Mouse (Mus musculus): ENCODE measurements around the gene Orm2. TPM values are rescaled to one million over a fixed set of nuclear protein-coding genes. Genes with fewer than 3 reads are reported as not detected.

The Orm2 gene
- polyA plus RNA-seq, 1 experiment from 2014 or later: not detected

DNA sequence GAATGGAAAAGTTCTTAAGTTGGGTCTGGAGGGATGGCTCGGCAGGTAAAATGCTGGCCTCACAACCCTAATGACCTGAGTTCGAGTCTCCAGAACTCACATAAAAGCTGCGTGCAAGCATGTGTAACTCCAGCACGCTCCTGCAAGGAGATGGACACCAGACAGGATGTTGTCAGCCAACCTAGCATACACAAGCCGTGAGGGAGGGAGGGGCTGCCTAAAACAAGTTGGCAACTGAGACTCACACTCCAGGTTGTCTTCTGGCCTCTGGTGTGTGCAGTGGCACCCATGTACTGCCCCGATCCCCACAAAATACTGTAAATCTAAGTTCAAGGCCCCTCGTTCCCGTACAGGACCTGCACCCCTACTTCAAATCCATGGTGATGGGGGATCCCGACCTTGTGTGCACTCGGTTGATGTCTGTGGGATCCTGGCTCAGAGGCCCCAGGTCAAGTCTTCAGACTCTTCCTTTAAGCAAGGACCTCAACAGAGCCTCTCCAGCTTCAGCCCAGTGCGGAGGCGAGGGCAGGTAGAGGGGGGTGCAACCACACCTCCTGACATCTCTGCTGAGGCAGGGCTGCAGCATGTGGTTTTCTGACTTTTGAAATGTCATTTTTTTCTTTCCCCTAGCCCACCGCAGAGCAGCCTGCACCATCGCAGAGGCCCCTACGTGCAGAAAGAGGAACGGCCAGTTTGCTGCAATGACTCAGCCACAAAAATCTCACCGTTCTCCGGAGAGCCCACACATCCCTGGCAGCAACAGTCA lies 38.5 kb downstream of the Orm2 start:
- H3K36me3 ChIP-seq: peaks cover 13% of the 10 kb centered on the region; the same call in 1 of the 2 replicates
- H3K4me2 ChIP-seq: no peak overlapping the region
- no peak overlapping the region for H3K9ac ChIP-seq
- H3K27me3 ChIP-seq: no peaks in the 10 kb centered on the region
- peaks cover 57% of the 10 kb centered on the region for H3K4me1 ChIP-seq (replicated peaks)
- WGBS: 91% methylated on average over 18 of the region's 18 CpGs
- no peak overlapping the region for H3K27ac ChIP-seq (replicated peaks)
- no peak for ATAC-seq (ENCODE audit: low read depth)
- H3K9me3 ChIP-seq: no peaks in the 10 kb centered on the region
- no peak overlapping the region for H3K4me3 ChIP-seq

DNA sequence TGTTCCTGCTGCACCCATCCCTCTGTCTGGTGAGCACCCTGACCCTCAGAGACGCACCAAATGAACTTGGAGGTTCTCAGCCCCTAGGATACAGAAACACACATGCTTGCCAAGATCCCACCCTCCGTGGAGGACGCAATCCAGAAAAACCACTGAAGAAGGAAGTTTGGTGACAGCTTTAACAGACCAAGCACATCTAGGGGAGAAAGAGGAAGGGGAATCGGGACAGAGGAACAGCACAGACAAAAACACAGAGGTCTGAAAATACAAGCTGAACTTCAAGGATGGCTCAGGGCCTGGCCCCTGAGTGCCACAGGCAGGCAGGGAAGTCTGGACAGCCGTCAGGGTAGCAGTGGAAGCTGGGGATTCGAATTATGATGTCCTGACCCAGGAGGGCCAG lies 39.4 kb downstream of the Orm2 start:
- Histone ChIP-seq H3K4me1 (replicated peaks) (peaks cover 61% of the 10 kb centered on the region), H3K27me3 (no peaks in the 10 kb centered on the region), H3K9me3 (no peaks in the 10 kb centered on the region), H3K27ac (replicated peaks) (0 out of 2 replicates have a peak overlapping the region, but pooled peaks have one; percentile 5), H3K4me3 (no peak overlapping the region), H3K4me2 (no peak overlapping the region), H3K36me3 (peaks cover 8% of the 10 kb centered on the region; the same call in 1 of the 2 replicates), H3K9ac (no peak overlapping the region)
- no peak for ATAC-seq (ENCODE audit: low read depth)
- 83% methylated on average over 6 of the region's 6 CpGs for WGBS

DNA sequence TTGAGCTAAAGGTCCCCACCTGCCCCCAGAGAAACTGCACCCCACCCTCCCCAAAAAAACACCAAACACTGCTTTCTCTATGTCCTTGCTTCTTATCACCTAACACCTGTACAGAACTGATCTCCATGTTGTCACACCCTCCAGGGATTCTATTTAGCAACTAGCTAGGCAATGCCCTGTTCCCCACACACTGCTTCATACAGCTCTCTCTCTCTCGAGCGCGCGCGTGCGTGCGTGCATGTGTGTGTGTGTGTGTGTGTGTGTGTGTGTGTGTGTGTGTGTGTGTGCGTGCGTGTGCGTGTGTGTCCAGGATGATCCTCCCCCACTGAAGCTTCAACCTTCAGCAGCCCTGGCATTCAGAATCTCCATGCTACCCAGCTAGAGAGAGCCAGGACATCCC lies 39.8 kb downstream of the Orm2 start:
- 89% methylated on average over 8 of the region's 10 CpGs for WGBS
- H3K4me1 ChIP-seq (replicated peaks): peaks cover 61% of the 10 kb centered on the region

GRCm38 (mm10) chr4:63402558-63402957 lies 40.3 kb downstream of the Orm2 start:
- no peak for ATAC-seq (ENCODE audit: low read depth)
- whole genome bisulfite sequencing: 59% methylated on average over 6 of the region's 6 CpGs
- Histone ChIP-seq H3K9me3 (no peaks in the 10 kb centered on the region), H3K4me2 (peak overlapping the region; percentile 44), H3K4me3 (peak overlapping the region; percentile 23), H3K27me3 (no peaks in the 10 kb centered on the region), H3K9ac (peak overlapping the region; percentile 52; the same call in 1 of the 2 replicates), H3K27ac (replicated peaks) (peak overlapping the region; percentile 84), H3K4me1 (replicated peaks) (peaks cover 61% of the 10 kb centered on the region), H3K36me3 (peaks cover 3% of the 10 kb centered on the region; the same call in 1 of the 2 replicates)

More for the DNA sequence above, 39.8 kb downstream of the Orm2 start:
- Histone ChIP-seq H3K4me2 (peak overlapping the region; percentile 44; the same call in 1 of the 2 replicates), H3K27me3 (no peaks in the 10 kb centered on the region), H3K27ac (replicated peaks) (no peak overlapping the region), H3K36me3 (peaks cover 7% of the 10 kb centered on the region; the same call in 1 of the 2 replicates), H3K9me3 (no peaks in the 10 kb centered on the region), H3K9ac (no peak overlapping the region), H3K4me3 (no peak overlapping the region)
- ATAC-seq (ENCODE audit: low read depth): no peak

DNA sequence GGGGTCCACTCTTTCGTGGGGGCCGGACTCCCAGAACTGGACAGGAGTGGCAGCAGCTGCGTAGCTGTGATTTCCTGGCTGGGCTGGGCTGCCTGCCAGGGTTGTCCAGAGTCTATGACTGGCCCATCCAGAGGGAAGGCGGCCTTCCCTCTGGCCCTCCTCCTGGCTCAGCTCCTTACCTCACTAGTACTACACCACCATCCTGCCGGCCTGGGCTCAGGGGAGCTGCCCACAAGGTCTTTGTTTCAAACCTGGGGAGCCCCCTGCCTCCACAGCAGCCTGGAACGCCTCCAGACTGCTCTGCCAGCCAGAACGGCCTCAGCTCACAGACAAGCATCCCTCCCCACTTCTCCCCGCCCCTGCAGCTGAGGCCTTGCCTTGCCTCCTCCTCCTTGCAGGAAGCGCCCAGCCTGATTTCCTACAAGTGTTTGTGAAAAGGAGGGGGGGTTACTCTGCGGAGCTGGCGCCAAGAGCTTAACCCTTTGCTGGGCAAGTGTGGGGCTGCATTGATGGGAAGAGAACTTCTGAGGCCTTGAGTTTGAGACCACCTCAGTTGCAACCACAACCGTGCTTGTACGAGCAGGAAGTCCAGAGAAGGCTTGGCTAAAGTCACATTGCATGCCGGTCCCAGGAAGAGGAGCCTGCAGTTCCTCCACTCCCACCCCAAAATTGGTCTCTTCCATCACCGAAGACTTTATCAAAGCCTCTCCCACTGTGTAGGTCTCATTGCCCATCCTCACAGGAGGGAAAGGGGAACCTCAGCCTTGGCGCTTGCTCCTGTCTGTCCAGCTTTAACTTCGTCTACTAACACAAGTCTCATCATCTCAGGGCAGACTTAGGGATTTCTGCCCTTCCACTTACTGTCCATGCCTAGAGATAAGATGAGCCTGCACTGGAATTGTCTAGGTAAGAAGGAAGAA lies 41.1 kb downstream of the Orm2 start, which contains the start of gene Akna:
Gene Akna (minus strand): TSS at position 315 of the 920 bp plus-strand sequence.
- peak within 1 kb of the TSS; percentile 44 for H3K4me2 ChIP-seq
- H3K36me3 ChIP-seq: no peaks in the 10 kb centered on the region
- peak within 1 kb of the TSS; percentile 23 for H3K4me3 ChIP-seq
- 17% methylated on average over 17 of the region's 17 CpGs for WGBS
- H3K27ac ChIP-seq (replicated peaks): peak within 1 kb of the TSS; percentile 84
- H3K4me1 ChIP-seq (replicated peaks): peaks cover 65% of the 10 kb centered on the region
- peak within 1 kb of the TSS; percentile 52 for H3K9ac ChIP-seq
- H3K9me3 ChIP-seq: no peaks in the 10 kb centered on the region
- peak; percentile 78 for ATAC-seq (ENCODE audit: low read depth)
- H3K27me3 ChIP-seq: no peaks in the 10 kb centered on the region

DNA sequence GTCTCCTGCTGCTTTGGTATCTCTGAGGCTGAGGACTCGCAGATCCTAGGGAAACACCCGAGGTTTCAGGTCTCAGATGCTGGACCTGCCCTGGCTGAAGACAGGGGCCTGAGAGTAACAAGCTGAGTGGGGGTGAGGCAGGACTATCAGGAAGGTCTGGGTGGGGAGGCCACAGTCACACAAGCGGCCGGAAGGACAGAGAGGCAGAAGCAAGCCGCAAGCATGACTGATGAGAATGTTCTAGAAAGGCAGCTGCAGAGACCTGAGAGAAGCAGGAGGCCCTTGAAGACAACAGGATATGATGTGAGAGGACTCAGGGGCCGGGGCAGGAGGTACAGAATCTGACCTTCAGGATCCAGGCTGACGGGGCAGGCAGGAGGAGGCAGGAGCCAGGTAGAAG lies 42.0 kb downstream of the Orm2 start:
- ATAC-seq (ENCODE audit: low read depth): no peak
- no peak overlapping the region for H3K4me3 ChIP-seq
- H3K4me2 ChIP-seq: no peak overlapping the region
- peak overlapping the region; percentile 84 for H3K27ac ChIP-seq (replicated peaks)
- no peaks in the 10 kb centered on the region for H3K36me3 ChIP-seq
- WGBS: 78% methylated on average over 7 of the region's 7 CpGs
- H3K27me3 ChIP-seq: no peaks in the 10 kb centered on the region
- H3K4me1 ChIP-seq (replicated peaks): peaks cover 65% of the 10 kb centered on the region
- H3K9me3 ChIP-seq: no peaks in the 10 kb centered on the region
- no peak overlapping the region for H3K9ac ChIP-seq

- ATAC-seq (ENCODE audit: low read depth): no peak
- Histone ChIP-seq H3K4me2 (no peak overlapping the region), H3K9ac (no peak overlapping the region), H3K4me1 (replicated peaks) (peaks cover 68% of the 10 kb centered on the region), H3K9me3 (no peaks in the 10 kb centered on the region), H3K36me3 (no peaks in the 10 kb centered on the region), H3K27me3 (no peaks in the 10 kb centered on the region), H3K27ac (replicated peaks) (0 out of 2 replicates have a peak overlapping the region, but pooled peaks have one; percentile 19), H3K4me3 (no peak overlapping the region)
- 21% methylated on average over 7 of the region's 7 CpGs for WGBS
These were observed 42.8 kb downstream of the Orm2 start for GRCm38 (mm10) chr4:63405051-63405450.

GRCm38 (mm10) chr4:63405683-63406082 lies 43.4 kb downstream of the Orm2 start:
- Histone ChIP-seq H3K4me3 (no peak overlapping the region), H3K27ac (replicated peaks) (no peak overlapping the region), H3K27me3 (no peaks in the 10 kb centered on the region), H3K36me3 (no peaks in the 10 kb centered on the region), H3K9me3 (no peaks in the 10 kb centered on the region), H3K4me2 (no peak overlapping the region), H3K9ac (no peak overlapping the region), H3K4me1 (replicated peaks) (peaks cover 70% of the 10 kb centered on the region)
- WGBS: 56% methylated on average over 4 of the region's 4 CpGs
- ATAC-seq (ENCODE audit: low read depth): no peak

- Histone ChIP-seq H3K27ac (replicated peaks) (peak overlapping the region; percentile 46; the same call in 1 of the 2 replicates), H3K4me2 (peak overlapping the region; percentile 96), H3K4me3 (no peak overlapping the region), H3K27me3 (no peaks in the 10 kb centered on the region), H3K36me3 (no peaks in the 10 kb centered on the region), H3K4me1 (replicated peaks) (peaks cover 54% of the 10 kb centered on the region), H3K9me3 (no peaks in the 10 kb centered on the region), H3K9ac (0 out of 2 replicates have a peak overlapping the region, but pooled peaks have one; percentile 47)
- ATAC-seq (ENCODE audit: low read depth): no peak; the same call in 1 of the 2 replicates
- WGBS: 61% methylated on average over 7 of the region's 7 CpGs
These were observed 46.0 kb downstream of the Orm2 start for GRCm38 (mm10) chr4:63408247-63408646.

DNA sequence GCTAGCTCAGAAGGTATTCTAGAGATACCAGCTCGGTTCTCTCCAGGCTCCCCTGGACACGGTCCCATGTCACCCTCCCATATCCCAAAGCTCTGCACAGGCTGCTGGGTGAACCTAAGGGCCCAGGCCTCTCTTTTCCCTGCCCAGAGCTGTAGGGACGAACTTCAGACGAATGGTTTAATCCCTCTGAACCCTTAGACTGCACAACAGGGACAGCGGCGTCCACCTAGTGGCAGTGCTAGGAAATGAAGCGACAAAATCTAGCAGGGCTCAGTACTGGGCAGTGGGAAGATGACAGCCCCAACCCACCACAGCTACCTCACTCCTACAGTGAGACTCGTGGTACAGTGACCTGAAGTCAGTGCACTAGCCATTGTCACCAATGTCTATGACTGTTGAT lies 46.4 kb downstream of the Orm2 start:
- peak; percentile 55 for ATAC-seq (ENCODE audit: low read depth)
- Histone ChIP-seq H3K27me3 (no peaks in the 10 kb centered on the region), H3K4me1 (replicated peaks) (peaks cover 50% of the 10 kb centered on the region), H3K9me3 (no peaks in the 10 kb centered on the region), H3K4me3 (peak overlapping the region; percentile 51; the same call in 1 of the 2 replicates), H3K27ac (replicated peaks) (peak overlapping the region; percentile 46; the same call in 1 of the 2 replicates), H3K9ac (0 out of 2 replicates have a peak overlapping the region, but pooled peaks have one; percentile 47), H3K36me3 (no peaks in the 10 kb centered on the region), H3K4me2 (peak overlapping the region; percentile 96)
- WGBS: 11% methylated on average over 8 of the region's 8 CpGs

DNA sequence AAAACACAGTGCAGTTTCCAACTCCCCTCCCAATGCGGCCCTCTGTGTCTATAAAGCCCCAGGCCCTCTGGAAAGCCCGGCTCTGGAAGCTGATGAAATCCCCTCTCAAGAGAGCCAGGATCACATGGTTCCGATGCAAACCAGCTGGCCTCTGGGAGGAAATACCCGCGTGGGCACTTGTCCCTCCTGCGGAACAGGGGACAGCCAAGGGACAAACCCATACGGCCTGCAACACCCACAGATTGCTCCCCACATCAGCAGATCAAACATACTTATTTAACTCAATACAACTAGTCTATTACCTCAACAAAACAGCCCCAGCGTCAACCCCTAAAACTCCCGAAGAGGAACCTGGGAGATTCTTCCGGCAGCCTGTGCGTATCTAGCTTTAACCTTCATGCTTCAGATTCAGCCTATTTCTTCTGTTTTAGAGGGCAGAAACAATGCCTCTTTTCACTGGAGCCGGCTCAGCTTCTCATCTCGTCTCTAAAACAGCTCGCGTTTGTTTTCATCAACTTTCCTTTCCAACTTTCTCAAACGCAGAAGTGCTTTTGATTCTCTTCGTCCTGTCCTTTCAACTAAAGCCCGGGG lies 47.2 kb downstream of the Orm2 start:
- Histone ChIP-seq H3K4me3 (peak overlapping the region; percentile 51), H3K36me3 (no peaks in the 10 kb centered on the region), H3K9ac (peak overlapping the region; percentile 61), H3K27me3 (no peaks in the 10 kb centered on the region), H3K9me3 (no peaks in the 10 kb centered on the region), H3K4me2 (peak overlapping the region; percentile 96), H3K27ac (replicated peaks) (0 out of 2 replicates have a peak overlapping the region, but pooled peaks have one; percentile 18), H3K4me1 (replicated peaks) (peaks cover 42% of the 10 kb centered on the region)
- 3% methylated on average over 18 of the region's 18 CpGs for WGBS
- no peak for ATAC-seq (ENCODE audit: low read depth)

Measured in neural tube, embryonic 13.5 days (tissue).